Mouse (Mus musculus): ENCODE measurements at regions not wholly inside any gene's neighbourhood (a gene's known extent, or its start where the extent isn't known, plus 50 kb on each side); places are given as distances from the start of the nearest gene placed in this dataset.

GRCm38 (mm10) chr12:10179147-10179814 lies 190.5 kb upstream of the Nt5c1b start:
- intact Hi-C loops (cut with DNase I), result no loop called here
- DNase-seq (ENCODE audit: extremely low spot score in 1 of 2, low spot score in 2 of 2), result no peak

- intact Hi-C loops (cut with DNase I), result no loop called here
- no peak for DNase-seq (ENCODE audit: extremely low spot score in 1 of 2, low spot score in 2 of 2)
Observed at GRCm38 (mm10) chr12:10179815-10180468, 189.8 kb upstream of the Nt5c1b start.

- DNase-seq (ENCODE audit: extremely low spot score in 1 of 2, low spot score in 2 of 2), result no peak
- intact Hi-C loops (cut with DNase I), result no loop called here
Observed at GRCm38 (mm10) chr12:10182589-10182988, 187.2 kb upstream of the Nt5c1b start.

- DNase-seq (ENCODE audit: extremely low spot score in 1 of 2, low spot score in 2 of 2), result no peak
- intact Hi-C loops (cut with DNase I), result no loop called here
Observed at GRCm38 (mm10) chr12:10186576-10186975, 183.2 kb upstream of the Nt5c1b start.

GRCm38 (mm10) chr12:10189746-10190145 lies 180.0 kb upstream of the Nt5c1b start:
- DNase-seq (ENCODE audit: extremely low spot score in 1 of 2, low spot score in 2 of 2), result no peak
- intact Hi-C loops (cut with DNase I), result no loop called here

- intact Hi-C loops (cut with DNase I), result no loop called here
- no peak for DNase-seq (ENCODE audit: extremely low spot score in 1 of 2, low spot score in 2 of 2)
Observed at GRCm38 (mm10) chr12:10197906-10198460, 171.8 kb upstream of the Nt5c1b start.

GRCm38 (mm10) chr12:10209841-10210240 lies 159.9 kb upstream of the Nt5c1b start:
- intact Hi-C loops (cut with DNase I), result no loop called here
- DNase-seq (ENCODE audit: extremely low spot score in 1 of 2, low spot score in 2 of 2), result no peak

GRCm38 (mm10) chr12:10222821-10223220 lies 147.0 kb upstream of the Nt5c1b start:
- DNase-seq (ENCODE audit: extremely low spot score in 1 of 2, low spot score in 2 of 2), result no peak
- intact Hi-C loops (cut with DNase I), result loop anchor here (2.0 to 10.0 kb wide), 3 partner anchors 212 to 1170 kb away; partner anchors contain the start of gene Osr1

- intact Hi-C loops (cut with DNase I), result loop anchor here (2.0 to 10.0 kb wide), 3 partner anchors 211 to 1171 kb away; partner anchors contain the start of gene Osr1
- peak in 1 of 2 experiments; percentile 11 for DNase-seq (ENCODE audit: extremely low spot score in 1 of 2, low spot score in 2 of 2)
Observed at GRCm38 (mm10) chr12:10223832-10224231, 145.9 kb upstream of the Nt5c1b start.

- intact Hi-C loops (cut with DNase I), result no loop called here
- DNase-seq (ENCODE audit: extremely low spot score in 1 of 2, low spot score in 2 of 2), result no peak
Observed at GRCm38 (mm10) chr12:10231144-10231543, 138.6 kb upstream of the Nt5c1b start.

GRCm38 (mm10) chr12:10231683-10232082 lies 138.1 kb upstream of the Nt5c1b start:
- intact Hi-C loops (cut with DNase I), result no loop called here
- no peak for DNase-seq (ENCODE audit: extremely low spot score in 1 of 2, low spot score in 2 of 2)

- intact Hi-C loops (cut with DNase I), result no loop called here
- no peak for DNase-seq (ENCODE audit: extremely low spot score in 1 of 2, low spot score in 2 of 2)
Observed at GRCm38 (mm10) chr12:10248110-10248509, 121.7 kb upstream of the Nt5c1b start.

GRCm38 (mm10) chr12:10256385-10256784 lies 113.4 kb upstream of the Nt5c1b start:
- intact Hi-C loops (cut with DNase I), result no loop called here
- DNase-seq (ENCODE audit: extremely low spot score in 1 of 2, low spot score in 2 of 2), result no peak

- no peak for DNase-seq (ENCODE audit: extremely low spot score in 1 of 2, low spot score in 2 of 2)
- intact Hi-C loops (cut with DNase I), result no loop called here
Observed at GRCm38 (mm10) chr12:10266201-10266600, 103.6 kb upstream of the Nt5c1b start.

GRCm38 (mm10) chr12:10272038-10272437 lies 97.7 kb upstream of the Nt5c1b start:
- no peak for DNase-seq (ENCODE audit: extremely low spot score in 1 of 2, low spot score in 2 of 2)
- intact Hi-C loops (cut with DNase I), result no loop called here

- intact Hi-C loops (cut with DNase I), result no loop called here
- no peak for DNase-seq (ENCODE audit: extremely low spot score in 1 of 2, low spot score in 2 of 2)
Observed at GRCm38 (mm10) chr12:10275226-10275625, 94.5 kb upstream of the Nt5c1b start.

GRCm38 (mm10) chr12:10292646-10293045 lies 77.1 kb upstream of the Nt5c1b start:
- intact Hi-C loops (cut with DNase I), result no loop called here
- DNase-seq (ENCODE audit: extremely low spot score in 1 of 2, low spot score in 2 of 2), result no peak

GRCm38 (mm10) chr12:10305970-10306369 lies 63.8 kb upstream of the Nt5c1b start:
- intact Hi-C loops (cut with DNase I), result no loop called here
- no peak for DNase-seq (ENCODE audit: extremely low spot score in 1 of 2, low spot score in 2 of 2)

Data from left cerebral cortex, postnatal 10 days (tissue).